Mouse (Mus musculus): ENCODE data around the gene Pgs1. TPM values are rescaled to one million over a fixed set of nuclear protein-coding genes. Genes with fewer than 3 reads are reported as not detected.
A peak's percentile ranks its signal among the peaks of the same experiment; 100 is the strongest.

Gene Pgs1
- total and polyA plus RNA-seq, 3 experiments = 10.0 to 37.6 (median 17.6) TPM

DNA sequence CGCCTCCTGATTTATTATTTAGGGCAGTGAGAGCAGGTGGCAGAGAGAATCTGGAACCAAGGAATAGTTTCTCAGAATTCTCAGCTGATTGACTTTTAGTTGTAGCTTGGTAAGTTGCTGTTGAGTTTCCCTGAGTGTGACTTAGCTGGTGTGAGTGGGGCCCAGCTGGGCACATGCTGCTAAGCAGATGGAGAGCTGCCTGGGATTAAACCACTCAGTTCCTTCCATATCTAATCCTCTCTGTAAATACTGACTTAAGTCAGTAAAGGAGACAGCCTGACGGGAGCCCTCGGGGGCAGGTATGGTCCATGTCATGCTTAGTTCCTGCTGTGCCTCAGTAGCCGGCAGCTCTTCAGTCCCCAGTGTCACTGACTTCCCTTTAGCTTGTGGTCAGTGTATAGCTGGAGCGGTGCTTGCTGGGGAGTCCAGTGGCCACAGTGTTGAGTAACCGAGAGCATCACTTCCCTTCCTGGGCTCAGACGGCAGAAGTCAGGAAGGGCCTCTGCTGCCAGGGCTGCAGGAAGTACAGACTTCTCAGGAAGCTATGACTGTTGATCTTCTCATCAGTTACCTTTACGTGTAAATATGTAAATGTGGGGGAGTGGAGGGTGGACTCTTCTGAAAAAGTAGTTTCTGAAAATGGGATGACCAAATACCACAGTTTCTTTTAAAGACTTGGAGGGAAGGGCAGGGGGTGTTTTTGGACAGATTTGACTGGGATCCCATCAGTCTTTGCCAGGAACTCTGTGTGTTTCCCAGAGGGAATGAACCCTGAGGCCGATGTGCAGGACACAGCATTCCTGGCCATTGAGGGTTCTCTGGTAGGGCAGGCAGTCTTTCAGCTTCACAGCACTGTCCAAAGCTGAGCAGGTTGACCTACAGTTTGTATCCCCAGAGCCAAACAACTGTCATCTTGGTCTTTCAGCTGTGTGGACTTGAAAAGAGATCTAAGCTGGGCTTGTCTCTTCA lies 5.7 kb downstream of the Pgs1 start:
- no peaks in the 10 kb centered on the region for H3K27me3 ChIP-seq (ENCODE audit: insufficient read depth, low read length)
- H3K4me1 ChIP-seq (ENCODE audit: insufficient read depth, low read depth, low read length) = peaks cover 83% of the 10 kb centered on the region
- peak; percentile 29 for ATAC-seq (ENCODE audit: extremely low read depth, insufficient number of reproducible peaks, low FRiP score, poor library complexity, severe bottlenecking)
- DNase-seq (ENCODE audit: low spot score) = no peak
- no peaks in the 10 kb centered on the region for H3K9me3 ChIP-seq (replicated peaks)
- H3K36me3 ChIP-seq (replicated peaks) = peaks cover 61% of the 10 kb centered on the region
- no peak overlapping the region; the same call in 1 of the 2 replicates for H3K4me3 ChIP-seq (ENCODE audit: low read depth, low read length)
- TF ChIP-seq CTCF (IDR thresholded peaks at IDR 0.05; ENCODE audit: low read depth, low read length) = no peak
- TF ChIP-seq POLR2AphosphoS5 (IDR thresholded peaks at IDR 0.05; ENCODE audit: insufficient replicate concordance, low read depth, low read length) = no peak
- TF ChIP-seq TAL1 (conservative IDR thresholded peaks at IDR 0.05; ENCODE audit: low read depth, low read length) = no peak
- TF ChIP-seq GATA1 (IDR thresholded peaks at IDR 0.05; ENCODE audit: borderline replicate concordance, low read length) = no peak
- no peak for TF ChIP-seq GATA2 (IDR thresholded peaks at IDR 0.05; ENCODE audit: borderline replicate concordance, low read depth, low read length)

DNA sequence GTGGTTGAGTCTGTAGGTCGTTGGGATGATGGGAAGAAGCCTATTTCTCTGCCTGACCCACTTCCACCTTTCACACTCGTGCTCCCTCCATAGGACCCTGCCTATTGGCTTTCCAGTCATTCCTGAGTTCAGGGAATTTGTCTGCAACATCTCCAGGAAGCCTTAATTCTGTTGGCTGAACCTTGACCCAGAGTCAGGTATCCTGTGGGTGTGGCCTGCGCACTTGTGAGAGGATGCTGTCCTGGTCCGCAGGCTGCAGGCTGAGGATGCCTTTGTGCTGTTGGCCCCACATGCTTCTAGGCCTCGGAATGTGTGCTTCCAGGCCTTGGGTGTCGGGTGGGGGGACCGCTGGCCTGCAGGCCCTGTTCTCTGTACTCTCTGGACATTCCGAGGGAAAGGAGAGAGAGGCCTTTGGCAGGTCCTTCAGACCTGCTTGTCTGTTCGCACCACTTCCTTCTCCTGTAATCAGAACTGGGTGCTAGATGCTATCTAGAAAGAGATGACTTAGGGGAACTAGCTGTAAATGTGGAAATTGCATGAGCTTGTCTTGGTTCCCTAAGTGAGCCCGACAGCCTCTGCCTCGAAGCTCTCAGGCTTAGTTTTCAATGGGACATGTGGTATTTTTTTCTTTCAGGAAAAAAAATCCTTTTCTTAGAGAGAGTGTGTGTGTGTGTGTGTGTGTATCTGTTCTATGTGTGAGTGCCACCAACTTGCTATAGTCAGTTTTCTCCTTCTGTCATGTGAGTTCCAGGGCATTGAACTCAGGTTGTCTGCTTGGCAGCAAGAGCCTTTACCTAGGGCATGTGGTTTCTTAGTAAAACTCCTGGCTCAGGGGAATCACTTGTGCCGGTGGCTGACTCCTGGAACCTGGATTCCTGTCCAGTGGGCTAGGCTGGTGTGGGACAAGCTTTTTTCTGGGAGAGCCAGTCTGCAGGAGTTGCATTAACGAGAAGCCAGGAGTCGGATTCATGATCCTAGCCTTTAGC lies 7.4 kb downstream of the Pgs1 start:
- no peak for ATAC-seq (ENCODE audit: extremely low read depth, insufficient number of reproducible peaks, low FRiP score, poor library complexity, severe bottlenecking)
- DNase-seq (ENCODE audit: low spot score) = no peak
- no peaks in the 10 kb centered on the region for H3K27me3 ChIP-seq (ENCODE audit: insufficient read depth, low read length)
- H3K4me1 ChIP-seq (ENCODE audit: insufficient read depth, low read depth, low read length) = peaks cover 76% of the 10 kb centered on the region
- H3K4me3 ChIP-seq (ENCODE audit: low read depth, low read length) = peak overlapping the region; percentile 39; the same call in 1 of the 2 replicates
- H3K36me3 ChIP-seq (replicated peaks) = peaks cover 76% of the 10 kb centered on the region
- H3K9me3 ChIP-seq (replicated peaks) = no peaks in the 10 kb centered on the region
- TF ChIP-seq TAL1 (conservative IDR thresholded peaks at IDR 0.05; ENCODE audit: low read depth, low read length) (no peak), GATA2 (IDR thresholded peaks at IDR 0.05; ENCODE audit: borderline replicate concordance, low read depth, low read length) (no peak), POLR2AphosphoS5 (IDR thresholded peaks at IDR 0.05; ENCODE audit: insufficient replicate concordance, low read depth, low read length) (no peak), GATA1 (IDR thresholded peaks at IDR 0.05; ENCODE audit: borderline replicate concordance, low read length) (no peak), CTCF (IDR thresholded peaks at IDR 0.05; ENCODE audit: low read depth, low read length) (no peak)

DNA sequence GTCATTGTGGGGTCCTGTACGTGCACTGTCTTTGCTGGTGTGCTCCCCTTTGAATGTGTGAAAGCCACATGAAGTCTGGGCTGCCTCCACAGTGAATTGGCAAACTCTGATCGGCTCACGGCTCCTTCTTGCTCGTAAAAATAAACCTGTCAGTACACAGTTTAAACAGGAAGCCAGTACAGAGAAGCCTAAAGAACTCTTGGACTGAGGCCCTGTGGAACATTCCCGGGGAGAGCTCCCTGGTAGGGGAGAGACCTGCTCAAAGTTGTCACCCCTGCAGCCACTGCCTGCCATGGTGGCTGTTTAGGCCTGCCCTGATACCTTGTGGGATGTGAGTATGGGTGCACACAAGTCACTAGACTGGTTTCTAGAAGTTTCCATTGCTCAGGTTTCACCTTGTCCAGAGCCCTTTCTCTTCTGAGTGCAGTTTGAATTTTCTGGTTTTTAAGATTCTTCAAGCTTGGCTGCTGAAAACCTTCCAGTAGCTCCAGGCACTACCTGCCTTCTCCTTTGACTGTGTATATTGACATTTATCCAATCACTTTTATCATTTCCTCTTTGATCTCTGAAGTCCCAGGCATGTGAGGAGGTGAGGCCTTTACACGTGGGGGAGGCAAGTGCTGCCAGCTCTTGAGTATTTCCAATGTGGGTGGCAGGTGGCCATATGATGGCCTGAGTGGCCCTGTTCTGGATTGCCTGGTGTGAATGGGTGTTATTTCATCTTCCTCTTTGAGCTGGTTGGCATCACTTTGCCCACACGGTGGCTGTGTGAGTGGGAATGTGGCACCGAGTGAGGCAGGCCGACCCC lies 8.4 kb downstream of the Pgs1 start:
- H3K4me1 ChIP-seq (ENCODE audit: insufficient read depth, low read depth, low read length) = peaks cover 71% of the 10 kb centered on the region
- DNase-seq (ENCODE audit: low spot score) = no peak
- no peaks in the 10 kb centered on the region for H3K27me3 ChIP-seq (ENCODE audit: insufficient read depth, low read length)
- ATAC-seq (ENCODE audit: extremely low read depth, insufficient number of reproducible peaks, low FRiP score, poor library complexity, severe bottlenecking) = no peak
- TF ChIP-seq POLR2AphosphoS5 (IDR thresholded peaks at IDR 0.05; ENCODE audit: insufficient replicate concordance, low read depth, low read length) = no peak
- no peak for TF ChIP-seq CTCF (IDR thresholded peaks at IDR 0.05; ENCODE audit: low read depth, low read length)
- TF ChIP-seq TAL1 (conservative IDR thresholded peaks at IDR 0.05; ENCODE audit: low read depth, low read length) = no peak
- no peak for TF ChIP-seq GATA1 (IDR thresholded peaks at IDR 0.05; ENCODE audit: borderline replicate concordance, low read length)
- no peak for TF ChIP-seq GATA2 (IDR thresholded peaks at IDR 0.05; ENCODE audit: borderline replicate concordance, low read depth, low read length)
- H3K36me3 ChIP-seq (replicated peaks) = peaks cover 81% of the 10 kb centered on the region
- no peaks in the 10 kb centered on the region for H3K9me3 ChIP-seq (replicated peaks)
- H3K4me3 ChIP-seq (ENCODE audit: low read depth, low read length) = no peak overlapping the region

DNA sequence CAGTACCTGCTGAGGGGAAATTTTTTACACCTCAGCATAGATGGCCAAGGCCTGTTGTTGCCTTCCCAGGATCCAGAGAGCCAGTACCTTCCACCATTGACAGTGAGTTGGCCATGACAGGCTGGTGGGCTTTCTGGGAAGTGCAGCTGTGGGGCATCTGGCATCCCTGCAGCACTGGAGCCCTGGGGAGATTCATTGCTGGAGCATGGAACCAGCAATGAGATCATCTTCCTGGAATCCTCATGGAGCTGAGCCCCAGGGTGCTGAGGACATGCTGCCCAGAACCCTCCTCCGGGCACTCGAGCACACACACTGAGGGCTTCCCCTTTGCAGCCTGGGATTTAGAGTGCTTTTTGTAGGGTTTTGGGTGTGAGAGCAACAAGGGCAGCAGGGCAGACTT lies 9.2 kb downstream of the Pgs1 start:
- H3K4me1 ChIP-seq (ENCODE audit: insufficient read depth, low read depth, low read length) = peaks cover 71% of the 10 kb centered on the region

DNA sequence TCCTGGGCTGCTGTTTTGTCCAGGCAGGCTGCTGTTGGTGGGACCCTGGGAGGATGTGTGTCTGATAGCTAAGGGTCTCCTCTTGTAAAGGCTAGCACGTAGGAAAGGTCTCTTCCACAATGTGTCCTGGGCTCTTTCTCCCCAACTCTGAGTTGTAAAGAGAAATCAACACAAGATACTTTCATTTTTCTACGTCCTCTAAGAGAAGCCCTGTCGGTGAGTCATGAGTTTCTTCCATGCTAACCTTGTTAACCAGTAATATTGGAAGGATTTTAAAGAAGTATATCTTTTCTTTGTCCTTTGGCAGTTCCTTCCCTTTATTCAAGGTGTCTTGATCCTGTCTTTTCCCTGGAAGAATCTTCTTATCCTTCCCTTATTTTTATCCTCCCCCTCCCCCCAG lies 9.6 kb downstream of the Pgs1 start:
- Histone ChIP-seq H3K4me1 (ENCODE audit: insufficient read depth, low read depth, low read length) (peaks cover 71% of the 10 kb centered on the region), H3K27me3 (ENCODE audit: insufficient read depth, low read length) (no peaks in the 10 kb centered on the region), H3K36me3 (replicated peaks) (peaks cover 89% of the 10 kb centered on the region), H3K4me3 (ENCODE audit: low read depth, low read length) (no peak overlapping the region), H3K9me3 (replicated peaks) (no peaks in the 10 kb centered on the region)
- DNase-seq (ENCODE audit: low spot score) = no peak
- no peak for ATAC-seq (ENCODE audit: extremely low read depth, insufficient number of reproducible peaks, low FRiP score, poor library complexity, severe bottlenecking)
- TF ChIP-seq GATA2 (IDR thresholded peaks at IDR 0.05; ENCODE audit: borderline replicate concordance, low read depth, low read length) (no peak), POLR2AphosphoS5 (IDR thresholded peaks at IDR 0.05; ENCODE audit: insufficient replicate concordance, low read depth, low read length) (no peak), GATA1 (IDR thresholded peaks at IDR 0.05; ENCODE audit: borderline replicate concordance, low read length) (no peak), TAL1 (conservative IDR thresholded peaks at IDR 0.05; ENCODE audit: low read depth, low read length) (no peak), CTCF (IDR thresholded peaks at IDR 0.05; ENCODE audit: low read depth, low read length) (no peak)

More for the DNA sequence above, 9.2 kb downstream of the Pgs1 start:
- TF ChIP-seq GATA1 (IDR thresholded peaks at IDR 0.05; ENCODE audit: borderline replicate concordance, low read length) (no peak), GATA2 (IDR thresholded peaks at IDR 0.05; ENCODE audit: borderline replicate concordance, low read depth, low read length) (no peak), POLR2AphosphoS5 (IDR thresholded peaks at IDR 0.05; ENCODE audit: insufficient replicate concordance, low read depth, low read length) (no peak)
- Histone ChIP-seq H3K36me3 (replicated peaks) (peaks cover 88% of the 10 kb centered on the region), H3K4me3 (ENCODE audit: low read depth, low read length) (no peak overlapping the region), H3K9me3 (replicated peaks) (no peaks in the 10 kb centered on the region), H3K27me3 (ENCODE audit: insufficient read depth, low read length) (no peaks in the 10 kb centered on the region)
- ATAC-seq (ENCODE audit: extremely low read depth, insufficient number of reproducible peaks, low FRiP score, poor library complexity, severe bottlenecking) (no peak), DNase-seq (ENCODE audit: low spot score) (no peak)
